Mouse (Mus musculus): ENCODE measurements around the gene Exph5.
A peak's percentile ranks its signal among the peaks of the same experiment; 100 is the strongest.

DNA sequence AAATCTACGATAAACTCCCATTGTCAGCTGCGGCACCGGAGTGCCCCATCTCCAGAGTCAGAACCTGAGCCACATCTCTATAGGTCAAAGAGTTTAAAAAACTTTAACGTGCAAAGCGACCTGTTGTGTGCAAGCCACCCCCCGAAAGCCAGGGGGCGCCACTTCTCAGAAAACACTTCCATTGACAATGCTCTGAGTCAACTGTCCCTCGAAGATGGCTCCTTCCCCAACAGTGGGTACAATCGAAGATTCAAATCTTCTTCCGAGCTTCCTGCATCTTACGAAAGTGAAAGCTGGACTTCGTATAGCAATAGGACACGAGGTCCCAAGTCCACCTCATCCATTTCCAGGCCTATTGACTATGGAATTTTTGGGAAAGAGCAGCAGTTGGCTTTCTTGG, 75.3 kb downstream of the Exph5 start:
- TF ChIP-seq EP300 (optimal IDR thresholded peaks at IDR 0.05), result no peak
- TF ChIP-seq CTCF (IDR thresholded peaks at IDR 0.05; ENCODE audit: low read depth), result peak; percentile 59
